Mouse (Mus musculus) forebrain, embryonic 16.5 days (tissue): ENCODE results near the gene Hnrnph2. TPM values are rescaled to one million over a fixed set of nuclear protein-coding genes. Genes with fewer than 3 reads are reported as not detected.

Source experiments
- polyA plus RNA-seq: library from polyadenylated mRNA; unstranded; fragments of >200 nt; fragmentation: Nextera tagmentation; extraction: Ambion mirVana; gene quantifications from 2 replicates; pipeline ENCODE4 v1.2.1, GENCODE M21; 2015

Hnrnph2 gene
- polyA plus RNA-seq, 1 experiment from 2014 or later = 177 TPM

Other genes starting within 250 kb of the Hnrnph2 start
- 16.0 and 19.3 TPM in 2 replicates for gene Drp2, start 196.6 kb upstream of the Hnrnph2 start, polyA plus RNA-seq
- gene Taf7l, start 124.7 kb upstream of the Hnrnph2 start, polyA plus RNA-seq = 0.29 TPM in 1 of 2 replicates, not detected in the other
- gene Timm8a1, start 59.3 kb upstream of the Hnrnph2 start, polyA plus RNA-seq = 45.9 and 46.2 TPM in 2 replicates
- 0.25 and 0.78 TPM in 2 replicates for gene Btk, start 17.6 kb upstream of the Hnrnph2 start, polyA plus RNA-seq
- gene Rpl36a, start 15.5 kb upstream of the Hnrnph2 start, polyA plus RNA-seq = 178 and 190 TPM in 2 replicates
- gene Gla, start 54 bp upstream of the Hnrnph2 start, polyA plus RNA-seq = 3.4 and 3.9 TPM in 2 replicates
- gene Armcx4, start 85.3 kb downstream of the Hnrnph2 start, polyA plus RNA-seq = 7.4 and 7.5 TPM in 2 replicates
- 77.4 and 83.3 TPM in 2 replicates for gene Armcx1, start 116.8 kb downstream of the Hnrnph2 start, polyA plus RNA-seq
- gene Armcx6, start 150.2 kb downstream of the Hnrnph2 start, polyA plus RNA-seq = 30.5 and 41.5 TPM in 2 replicates
- 84.7 and 89.6 TPM in 2 replicates for gene Armcx3, start 155.4 kb downstream of the Hnrnph2 start, polyA plus RNA-seq
- gene Armcx2, start 208.0 kb downstream of the Hnrnph2 start, polyA plus RNA-seq = 71.1 and 80.9 TPM in 2 replicates